Mouse (Mus musculus) kidney, embryonic 16.5 days (tissue): ENCODE measurements at regions not wholly inside any gene's neighbourhood (a gene's known extent, or its start where the extent isn't known, plus 50 kb on each side); places are given as distances from the start of the nearest gene placed in this dataset.

Experiments used
- ATAC-seq: fragments of 200-750 bp; cut with Nextera tagmentation; 2 replicates; pipeline ENCODE4 v1.8.0; 2017; ENCODE audit warnings: moderate TSS enrichment; ENCODE audit not compliant: low FRiP score, low TSS enrichment
- H3K27ac ChIP-seq: fragments of 300-500 bp; sonication (generic); 2 replicates; pipeline ENCODE4 v1.5.1; 2014; ENCODE audit warnings: low read length
- H3K27me3 ChIP-seq: fragments of 300-500 bp; sonication (generic); 2 replicates; pipeline ENCODE4 v1.6.1; 2014; ENCODE audit warnings: low read length, control low read depth, mixed read lengths; ENCODE audit not compliant: insufficient read depth
- H3K36me3 ChIP-seq: fragments of 300-500 bp; sonication (generic); 2 replicates; pipeline ENCODE4 v1.6.1; 2014; ENCODE audit warnings: low read length, control low read depth, mixed read lengths; ENCODE audit not compliant: insufficient read depth
- H3K4me1 ChIP-seq: fragments of 300-500 bp; sonication (generic); 2 replicates; pipeline ENCODE4 v1.6.1; 2014; ENCODE audit warnings: low read length, control low read depth, mixed read lengths; ENCODE audit not compliant: insufficient read depth
- H3K4me2 ChIP-seq: fragments of 300-500 bp; sonication (generic); replicated peaks from 2 replicates; pipeline ENCODE4 v1.6.1; 2014; ENCODE audit warnings: low read depth, low read length
- H3K4me3 ChIP-seq: fragments of 300-500 bp; sonication (generic); 2 replicates; pipeline ENCODE4 v1.5.1; 2014; ENCODE audit warnings: mild to moderate bottlenecking, low read length
- H3K9ac ChIP-seq: fragments of 300-500 bp; sonication (generic); replicated peaks from 2 replicates; pipeline ENCODE4 v1.6.1; 2014; ENCODE audit warnings: low read length
- H3K9me3 ChIP-seq: fragments of 300-500 bp; sonication (generic); 2 replicates; pipeline ENCODE4 v1.6.1; 2016; ENCODE audit warnings: low read length, control low read depth
- WGBS: fragments of 180-500 bp; shearing (Covaris S2); extraction: QIAGEN DNeasy Blood & Tissue Kit; methylation state at CpG from one replicate; pipeline ENCODE4 v1.1.7; 2014; 5-methylcytosine and 5-hydroxymethylcytosine counted together

DNA sequence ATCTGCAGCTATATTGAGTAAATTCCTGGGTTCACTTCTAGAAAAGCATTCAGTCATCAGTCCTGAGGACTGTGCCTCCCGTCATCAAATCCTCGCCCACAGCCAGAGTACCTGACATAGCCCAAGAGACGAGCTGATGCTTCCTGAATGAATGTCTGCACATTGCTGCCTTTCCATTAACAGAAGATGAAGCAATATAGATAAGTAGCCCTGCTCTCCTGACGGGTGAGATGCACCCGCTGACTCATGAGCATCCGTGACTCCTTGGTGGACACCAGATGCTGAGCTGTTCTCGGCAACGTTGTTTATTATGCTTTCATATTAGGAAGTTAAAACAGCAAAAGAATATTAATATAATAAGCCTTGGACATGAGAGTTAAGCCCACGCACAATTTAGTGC lies 99.9 kb downstream of the Btc start:
- no peaks in the 10 kb centered on the region for H3K27me3 ChIP-seq
- no peak for ATAC-seq
- 52% methylated on average over 9 of the region's 9 CpGs for whole genome bisulfite sequencing
- H3K27ac ChIP-seq: no peak overlapping the region
- no peak overlapping the region for H3K9ac ChIP-seq
- no peak overlapping the region for H3K4me3 ChIP-seq
- no peaks in the 10 kb centered on the region for H3K9me3 ChIP-seq
- H3K4me1 ChIP-seq: 0 out of 2 replicates have a peak, but pooled peaks cover 5% of the 10 kb centered on the region
- no peak overlapping the region for H3K4me2 ChIP-seq
- no peaks in the 10 kb centered on the region for H3K36me3 ChIP-seq

DNA sequence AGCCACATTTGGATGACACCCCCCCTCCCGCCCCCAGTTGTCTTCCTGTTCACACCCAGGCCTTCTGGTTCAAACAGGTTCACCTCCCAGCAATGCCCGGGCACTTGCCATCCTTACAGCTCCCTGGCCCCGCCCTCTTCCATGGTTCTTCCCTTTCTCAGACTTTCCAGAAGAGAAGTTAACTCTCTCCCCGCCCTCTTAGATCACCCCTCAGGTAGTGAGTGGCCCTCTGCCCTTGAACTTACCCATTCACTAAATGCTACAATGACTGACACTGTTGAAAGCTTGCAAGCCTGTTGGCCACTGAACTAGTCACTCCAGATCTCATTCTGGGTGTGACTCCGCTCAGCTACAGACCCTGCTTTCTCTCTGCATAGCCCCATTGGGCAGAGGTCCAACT lies 99.1 kb downstream of the Btc start:
- Histone ChIP-seq H3K27me3 (no peaks in the 10 kb centered on the region), H3K36me3 (no peaks in the 10 kb centered on the region), H3K9ac (no peak overlapping the region), H3K27ac (no peak overlapping the region), H3K4me2 (no peak overlapping the region), H3K9me3 (no peaks in the 10 kb centered on the region), H3K4me1 (0 out of 2 replicates have a peak, but pooled peaks cover 5% of the 10 kb centered on the region), H3K4me3 (no peak overlapping the region)
- WGBS: 65% methylated on average over 5 of the region's 5 CpGs
- no peak for ATAC-seq

DNA sequence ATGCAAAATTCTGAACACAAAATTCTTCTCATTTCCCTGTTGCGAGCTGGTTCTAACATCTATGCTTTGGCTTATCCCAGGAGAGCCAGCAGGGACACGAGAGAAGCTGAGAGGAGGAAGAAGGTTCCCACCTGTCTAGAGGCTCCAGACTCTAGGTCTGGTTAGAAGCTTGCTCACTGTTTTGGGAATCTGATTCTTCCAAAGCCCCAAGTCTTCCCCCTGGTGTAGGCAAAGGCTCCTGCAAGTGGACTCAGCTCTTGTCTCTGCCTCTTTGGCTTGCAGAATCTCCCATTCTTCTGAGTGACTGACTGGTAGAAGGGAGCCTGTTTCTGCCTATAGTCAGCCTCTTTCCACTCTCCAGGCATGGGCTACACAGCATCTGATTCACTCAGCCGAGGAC lies 95.8 kb downstream of the Btc start:
- Histone ChIP-seq H3K4me1 (0 out of 2 replicates have a peak, but pooled peaks cover 5% of the 10 kb centered on the region), H3K4me3 (no peak overlapping the region), H3K4me2 (no peak overlapping the region), H3K36me3 (no peaks in the 10 kb centered on the region), H3K9ac (no peak overlapping the region), H3K27me3 (no peaks in the 10 kb centered on the region), H3K27ac (no peak overlapping the region), H3K9me3 (no peaks in the 10 kb centered on the region)
- peak; percentile 61; the same call in 1 of the 2 replicates for ATAC-seq
- WGBS: 83% methylated on average over 3 of the region's 3 CpGs
